Mouse (Mus musculus) embryonic fibroblast, embryonic 13.5 days (primary cell): ENCODE results near the gene Mfsd4a.

ENCODE experiments used
- CTCF ChIP-seq: IDR thresholded peaks from 2 replicates; pipeline ENCODE4 v1.5.1; 2011; ENCODE audit warnings: mild to moderate bottlenecking, control low read depth, low read length, moderate library complexity, borderline replicate concordance; ENCODE audit not compliant: insufficient read depth
- POLR2A ChIP-seq: IDR thresholded peaks from 2 replicates; pipeline ENCODE4 v1.6.1; 2011; ENCODE audit warnings: low read depth, mild to moderate bottlenecking, control low read depth, low read length, moderate library complexity

- no peak for TF ChIP-seq CTCF
- no peak for TF ChIP-seq POLR2A
These were observed 62.4 kb downstream of the Mfsd4a start for GRCm38 (mm10) chr1:132005466-132005865.
